8 mouse cellular contexts compared by ENCODE assay signal in the genomic region with DNA sequence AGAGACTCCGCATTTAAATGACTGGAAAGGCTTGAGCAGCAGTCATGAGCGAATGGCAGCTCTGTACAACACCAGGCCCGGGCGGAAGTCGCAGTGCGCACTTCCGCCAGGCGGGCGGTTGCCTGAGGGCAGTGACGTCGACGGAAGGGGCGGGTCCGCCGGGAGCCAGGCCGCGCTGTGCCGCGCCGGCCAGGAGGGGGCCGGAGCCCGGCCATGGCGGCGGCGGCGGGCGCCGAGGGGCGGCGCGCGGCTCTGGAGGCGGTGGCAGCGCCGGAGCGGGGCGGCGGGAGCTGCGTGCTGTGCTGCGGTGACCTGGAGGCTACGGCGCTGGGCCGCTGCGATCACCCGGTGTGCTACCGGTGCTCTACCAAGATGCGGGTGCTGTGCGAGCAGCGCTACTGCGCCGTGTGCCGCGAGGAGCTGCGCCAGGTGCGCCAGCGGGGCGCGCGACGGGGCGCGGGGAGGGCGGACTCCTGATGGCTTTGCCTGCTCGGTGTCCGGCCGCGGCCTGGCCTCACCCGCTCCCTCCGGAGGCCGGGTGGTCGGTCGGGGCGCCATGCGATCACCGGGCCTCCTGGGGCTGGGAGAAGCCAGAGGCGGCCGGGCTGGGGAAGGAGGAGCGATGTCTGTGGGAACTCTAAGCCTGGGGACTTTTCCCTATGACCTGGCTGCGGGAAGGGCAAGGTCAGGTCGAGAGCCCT. TPM values are rescaled to one million over a fixed set of nuclear protein-coding genes. Genes with fewer than 3 reads are reported as not detected.
A peak's percentile ranks its signal among the peaks of the same experiment; 100 is the strongest.
DNase-seq lines count a peak whose midpoint lies in the region; ATAC-seq and TF ChIP-seq lines count a peak whose summit lies in the region.

A gene (plus strand): TSS at position 143 of the 701 bp plus-strand sequence.

- peak; percentile 16 for TF ChIP-seq POLR2A in ES-Bruce4 (IDR thresholded peaks at IDR 0.05; ENCODE audit: insufficient read depth, low read length)

- peak within 1 kb of the TSS; percentile 94 for H3K9ac ChIP-seq in ES-Bruce4 (ENCODE audit: low read depth, poor library complexity, severe bottlenecking)
- peak within 1 kb of the TSS; percentile 96 for H3K9ac ChIP-seq in forebrain, embryonic 14.5 days (ENCODE audit: low read length)
- H3K9ac ChIP-seq in neural tube, embryonic 15.5 days (replicated peaks): peak within 1 kb of the TSS; percentile 93

- H3K36me3 ChIP-seq in ES-Bruce4 (ENCODE audit: control insufficient read depth, insufficient read depth, low read length, poor library complexity, severe bottlenecking): no peaks in the 10 kb centered on the region
- H3K36me3 ChIP-seq in forebrain, embryonic 14.5 days (ENCODE audit: control insufficient read depth, insufficient read depth, low read length): no peaks in the 10 kb centered on the region
- H3K36me3 ChIP-seq in neural tube, embryonic 15.5 days: no peaks in the 10 kb centered on the region

- TF ChIP-seq EP300 in ES-Bruce4 (IDR thresholded peaks at IDR 0.05; ENCODE audit: insufficient read depth, low read depth, low read length): 0 out of 2 replicates have a peak, but pooled peaks have one; percentile 26

- ATAC-seq in cerebellum, adult (ENCODE audit: insufficient number of reproducible peaks, low FRiP score, low TSS enrichment): peak; percentile 89; the same call in 1 of the 2 replicates
- ATAC-seq in forebrain, embryonic 14.5 days: peak; percentile 100
- peak; percentile 97 for ATAC-seq in neural tube, embryonic 15.5 days (ENCODE audit: low FRiP score)

- peak within 1 kb of the TSS; percentile 98 for H3K4me3 ChIP-seq in ES-Bruce4 (ENCODE audit: low read depth, low read length)
- peak within 1 kb of the TSS; percentile 96 for H3K4me3 ChIP-seq in forebrain, embryonic 14.5 days (ENCODE audit: low read depth, low read length)
- H3K4me3 ChIP-seq in neural tube, embryonic 15.5 days (replicated peaks): peak within 1 kb of the TSS; percentile 84

- WGBS in forebrain, embryonic 14.5 days: under 1% methylated on average over 78 of the region's 80 CpGs
- WGBS in neural tube, embryonic 15.5 days: under 1% methylated on average over 77 of the region's 80 CpGs

- intact Hi-C loops in heart, postnatal 14 days (cut with DNase I): loop anchor here (2.0 kb wide), 1 partner anchor 23 kb away; no protein-coding TSS in a partner anchor

- no peak for TF ChIP-seq CTCF in ES-Bruce4 (IDR thresholded peaks at IDR 0.05; ENCODE audit: low read depth, low read length)

- H3K4me1 ChIP-seq in ES-Bruce4 (ENCODE audit: control insufficient read depth, insufficient read depth, low read length): peaks cover 2% of the 10 kb centered on the region
- H3K4me1 ChIP-seq in forebrain, embryonic 14.5 days (ENCODE audit: control insufficient read depth, insufficient read depth, low read length): peaks cover 18% of the 10 kb centered on the region
- peaks cover 46% of the 10 kb centered on the region for H3K4me1 ChIP-seq in neural tube, embryonic 15.5 days

- no peaks in the 10 kb centered on the region for H3K9me3 ChIP-seq in ES-Bruce4 (replicated peaks; ENCODE audit: control insufficient read depth, insufficient read depth, low read length, poor library complexity, severe bottlenecking)
- H3K9me3 ChIP-seq in forebrain, embryonic 14.5 days (replicated peaks; ENCODE audit: control insufficient read depth, low read length): no peaks in the 10 kb centered on the region
- H3K9me3 ChIP-seq in neural tube, embryonic 15.5 days (replicated peaks): no peaks in the 10 kb centered on the region

- H3K4me2 ChIP-seq in forebrain, embryonic 14.5 days (ENCODE audit: low read length): peak within 1 kb of the TSS; percentile 84
- peak within 1 kb of the TSS; percentile 84 for H3K4me2 ChIP-seq in neural tube, embryonic 15.5 days

- DNase-seq in forebrain, embryonic 14.5 days (ENCODE audit: low spot score): peak; percentile 97
- DNase-seq in heart, postnatal 14 days: peak; percentile 98 to 99
- peak; percentile 94 for DNase-seq in layer of hippocampus, adult 11-12 months (ENCODE audit: low spot score)
- peak; percentile 93 to 95 for DNase-seq in lung, adult 18-20 months
- peak; percentile 93 for DNase-seq in testis, postnatal 14 days (ENCODE audit: low spot score)

- no peaks in the 10 kb centered on the region for H3K27me3 ChIP-seq in ES-Bruce4 (ENCODE audit: control insufficient read depth, insufficient read depth, low read length, poor library complexity, severe bottlenecking)
- no peaks in the 10 kb centered on the region for H3K27me3 ChIP-seq in forebrain, embryonic 14.5 days (replicated peaks; ENCODE audit: control insufficient read depth, insufficient read depth, low read length)
- no peaks in the 10 kb centered on the region for H3K27me3 ChIP-seq in neural tube, embryonic 15.5 days (replicated peaks)

- peak within 1 kb of the TSS; percentile 66 for H3K27ac ChIP-seq in ES-Bruce4 (ENCODE audit: insufficient read depth, low read length)
- peak within 1 kb of the TSS; percentile 76 for H3K27ac ChIP-seq in forebrain, embryonic 14.5 days (ENCODE audit: low read depth, low read length)
- peak within 1 kb of the TSS; percentile 88 for H3K27ac ChIP-seq in neural tube, embryonic 15.5 days (replicated peaks)

RNA-seq across cellular contexts. Expression of the gene that starts here (rescaled TPM):
- polyA plus RNA-seq in ES-Bruce4 (2011; ENCODE audit: insufficient read depth, insufficient read length, low read depth, missing spikeins): 39.0 and 42.1 TPM in 2 replicates
- polyA plus RNA-seq in forebrain, embryonic 14.5 days (2014; fragmentation: Nextera tagmentation; extraction: Ambion mirVana): 14.9 and 19.7 TPM in 2 replicates
- 10 to 100 TPM; 20.2 to 21.6 TPM for total RNA-seq in heart, postnatal 14 days (2021)
- polyA plus RNA-seq in neural tube, embryonic 15.5 days (2015; fragmentation: Nextera tagmentation; extraction: Ambion mirVana): 19.2 and 20.5 TPM in 2 replicates

Comparison
In these comparisons a context has a peak if more than half of its experiments do, and no peak if none do; other contexts are left out.
1. Peak in every context shown above with its lines: DNase-seq, ATAC-seq, H3K4me3 ChIP-seq and H3K27ac ChIP-seq.